Mouse (Mus musculus): ENCODE measurements at regions not wholly inside any gene's neighbourhood (a gene's known extent, or its start where the extent isn't known, plus 50 kb on each side); places are given as distances from the start of the nearest gene placed in this dataset.
"Not testable (repeated sequence)": the region's sequence is repeated elsewhere in the genome, so short reads cannot be mapped to it uniquely, and the experiment has no call there.

DNA sequence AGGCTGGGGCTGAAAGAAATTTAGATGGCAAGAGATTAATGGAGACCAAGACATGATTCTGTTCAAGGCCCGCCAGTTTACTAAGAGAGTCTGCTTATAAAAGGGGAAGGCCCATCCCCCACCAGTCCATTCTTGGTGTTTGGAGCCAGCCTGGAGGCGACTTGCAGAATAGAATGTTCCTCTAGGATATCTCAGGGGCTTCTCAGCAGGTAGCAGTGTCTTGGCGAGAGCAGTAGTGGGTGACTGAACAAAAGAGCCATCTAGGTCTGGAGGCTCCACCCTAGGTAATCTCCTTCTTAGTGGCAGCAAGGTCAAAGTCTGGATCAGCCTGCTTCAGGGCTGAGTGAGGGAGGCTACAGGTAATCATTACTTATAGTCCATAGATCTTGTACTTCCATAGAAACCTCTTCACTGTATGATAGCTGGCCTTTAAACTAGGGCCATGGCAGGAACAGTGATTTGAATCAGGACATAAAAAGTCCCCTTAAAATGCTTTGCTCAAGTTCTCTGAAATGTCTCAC, 166.0 kb upstream of the Gm5538 start:
- not testable (repeated sequence) for H3K9ac ChIP-seq (replicated peaks); H3K9me3 ChIP-seq; H3K27me3 ChIP-seq; H3K27ac ChIP-seq (replicated peaks); H3K36me3 ChIP-seq; ATAC-seq (replicated peaks); H3K4me1 ChIP-seq; H3K4me2 ChIP-seq (replicated peaks); H3K4me3 ChIP-seq
- 33% methylated on average over 3 of the region's 3 CpGs for WGBS

DNA sequence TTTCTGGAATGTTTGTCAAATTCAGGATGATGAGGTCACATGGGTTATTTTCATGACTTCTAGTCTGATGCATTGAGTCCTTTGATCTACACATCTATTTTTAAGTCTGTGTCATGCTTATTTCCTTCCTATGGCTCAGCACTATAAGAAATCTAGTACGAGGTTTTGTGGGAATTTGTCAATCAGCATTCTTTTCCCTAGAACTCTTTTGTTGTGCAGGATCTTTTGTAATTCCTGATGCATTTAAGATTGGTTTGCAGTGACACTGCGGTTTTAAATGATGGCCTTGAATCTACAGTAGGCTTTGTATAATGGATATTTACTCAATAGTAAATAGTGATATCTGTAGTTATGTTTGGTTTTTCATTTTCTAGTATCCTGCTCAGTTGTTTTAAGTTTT, 187.0 kb upstream of the Gm5538 start:
- Histone ChIP-seq H3K36me3 (no peaks in the 10 kb centered on the region), H3K4me3 (no peak overlapping the region), H3K9ac (replicated peaks) (no peak overlapping the region), H3K27ac (replicated peaks) (no peak overlapping the region), H3K4me2 (replicated peaks) (no peak overlapping the region), H3K4me1 (no peaks in the 10 kb centered on the region), H3K27me3 (no peaks in the 10 kb centered on the region), H3K9me3 (no peaks in the 10 kb centered on the region)
- ATAC-seq (replicated peaks), result no peak
- 73% methylated on average over 2 of the region's 2 CpGs for WGBS

DNA sequence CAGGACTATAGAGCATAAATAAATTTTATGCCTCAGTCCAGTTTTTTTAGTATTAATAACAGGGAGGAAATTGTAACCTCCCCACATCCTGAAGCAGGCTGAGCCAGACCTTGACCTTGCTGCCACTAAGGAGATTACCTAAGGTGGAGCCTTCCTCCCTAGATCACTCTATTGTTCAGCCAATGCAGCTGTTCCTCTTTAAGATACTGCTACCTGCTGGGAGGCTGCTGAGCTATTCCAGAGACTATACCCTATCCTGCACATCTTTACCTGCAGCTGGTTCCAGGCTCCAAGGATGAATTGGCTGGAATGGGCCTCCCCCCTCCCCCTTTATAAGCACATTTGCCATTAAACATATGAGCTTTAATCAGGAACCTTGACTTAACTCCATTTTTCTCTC, 189.0 kb upstream of the Gm5538 start:
- not testable (repeated sequence) for H3K4me1 ChIP-seq; H3K27me3 ChIP-seq; H3K4me3 ChIP-seq; H3K27ac ChIP-seq (replicated peaks); ATAC-seq (replicated peaks); H3K4me2 ChIP-seq (replicated peaks); H3K9ac ChIP-seq (replicated peaks); H3K9me3 ChIP-seq; H3K36me3 ChIP-seq

DNA sequence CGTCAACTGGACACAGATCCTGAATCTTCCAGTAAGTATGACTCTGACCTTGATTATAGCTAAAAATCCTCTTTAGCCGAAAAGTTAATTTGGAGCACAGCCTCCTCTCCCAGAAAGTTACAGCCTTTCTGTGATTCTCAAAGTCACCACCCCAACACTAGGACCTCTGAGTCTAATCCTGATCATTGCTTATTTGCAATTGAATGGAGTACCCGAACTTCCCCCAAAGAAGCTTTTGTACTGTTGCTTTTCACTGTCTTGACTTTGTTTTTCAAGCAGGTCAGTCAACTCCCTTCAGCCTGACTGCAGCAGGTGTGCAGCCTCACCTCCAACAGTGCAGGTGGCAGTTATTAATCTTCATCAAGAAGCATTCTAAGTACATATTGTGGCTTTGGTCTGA, 189.7 kb upstream of the Gm5538 start:
- not testable (repeated sequence) for H3K27ac ChIP-seq (replicated peaks); H3K4me1 ChIP-seq; H3K9ac ChIP-seq (replicated peaks); H3K4me2 ChIP-seq (replicated peaks); H3K4me3 ChIP-seq; ATAC-seq (replicated peaks); H3K27me3 ChIP-seq; H3K9me3 ChIP-seq; H3K36me3 ChIP-seq
- whole genome bisulfite sequencing, result 67% methylated on average over 3 of the region's 3 CpGs

DNA sequence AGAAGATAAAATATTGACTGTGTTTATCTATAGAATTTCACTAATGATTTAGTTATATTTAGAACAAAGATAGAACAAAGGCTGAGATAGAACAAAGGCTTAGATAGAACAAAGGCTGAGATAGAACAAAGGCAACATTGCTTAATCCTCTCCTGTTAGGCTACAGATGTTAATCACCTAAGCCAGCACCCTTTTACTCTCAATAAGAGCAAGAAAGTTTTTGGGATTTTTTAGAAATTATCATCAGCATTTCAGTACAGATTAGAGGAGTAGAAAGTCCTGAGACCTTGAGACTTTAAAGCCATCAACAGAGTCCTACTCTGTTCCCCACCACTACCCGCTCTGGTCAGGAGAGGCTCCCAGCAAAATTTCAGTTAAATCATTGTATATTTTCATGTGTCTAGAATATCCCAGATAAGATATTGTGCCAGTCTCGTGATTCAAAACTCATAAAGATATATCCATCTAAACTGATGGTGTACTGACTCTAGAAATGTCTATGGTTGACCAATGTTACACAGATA, 187.2 kb upstream of the Igsf10 start:
- no peak overlapping the region for H3K4me3 ChIP-seq
- 84% methylated on average over 2 of the region's 2 CpGs for WGBS
- H3K9ac ChIP-seq (replicated peaks), result no peak overlapping the region
- H3K9me3 ChIP-seq, result no peaks in the 10 kb centered on the region
- H3K27me3 ChIP-seq, result no peaks in the 10 kb centered on the region
- no peak overlapping the region for H3K4me2 ChIP-seq (replicated peaks)
- no peak overlapping the region for H3K27ac ChIP-seq (replicated peaks)
- no peak for ATAC-seq (replicated peaks)
- H3K36me3 ChIP-seq, result no peaks in the 10 kb centered on the region
- H3K4me1 ChIP-seq, result no peaks in the 10 kb centered on the region

DNA sequence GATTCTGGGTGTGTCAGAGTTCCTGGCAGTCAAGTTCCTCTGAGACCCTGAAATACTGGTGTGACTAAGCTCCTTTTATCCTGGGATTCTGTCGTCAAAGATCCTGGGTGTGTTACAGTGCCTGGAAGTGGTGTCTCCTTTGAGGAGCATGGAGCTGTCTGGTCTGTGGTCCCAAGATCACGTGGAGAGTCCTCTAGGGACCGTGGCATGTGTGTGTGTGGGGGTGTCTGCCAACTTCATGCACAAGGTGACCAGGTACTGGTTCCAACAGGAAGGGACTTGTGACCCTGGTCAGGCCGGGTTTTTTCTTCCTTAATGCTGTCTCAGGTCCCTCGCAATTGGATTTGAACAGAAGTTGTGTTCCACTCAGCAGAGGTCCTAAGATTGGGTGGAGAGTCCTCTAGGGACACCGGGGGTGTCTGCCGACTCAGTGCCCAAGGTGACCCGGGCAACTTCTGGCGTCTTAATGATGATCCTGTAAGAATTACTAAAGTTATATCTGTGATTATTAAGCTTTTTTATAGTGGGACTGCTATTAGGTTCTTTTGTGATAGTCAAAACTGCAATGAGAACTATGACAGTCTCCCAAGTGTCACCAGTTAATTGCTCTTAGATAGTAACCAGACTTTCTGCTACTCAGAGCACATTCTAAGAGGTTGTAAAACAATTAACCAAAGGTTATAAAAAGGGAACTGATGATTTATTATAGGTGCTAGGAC, 186.6 kb upstream of the Igsf10 start:
- Histone ChIP-seq H3K27ac (replicated peaks) (no peak overlapping the region), H3K9me3 (no peaks in the 10 kb centered on the region), H3K27me3 (no peaks in the 10 kb centered on the region), H3K4me2 (replicated peaks) (no peak overlapping the region), H3K4me1 (no peaks in the 10 kb centered on the region), H3K4me3 (no peak overlapping the region), H3K36me3 (no peaks in the 10 kb centered on the region), H3K9ac (replicated peaks) (no peak overlapping the region)
- WGBS, result 94% methylated on average over 9 of the region's 9 CpGs
- ATAC-seq (replicated peaks), result no peak

DNA sequence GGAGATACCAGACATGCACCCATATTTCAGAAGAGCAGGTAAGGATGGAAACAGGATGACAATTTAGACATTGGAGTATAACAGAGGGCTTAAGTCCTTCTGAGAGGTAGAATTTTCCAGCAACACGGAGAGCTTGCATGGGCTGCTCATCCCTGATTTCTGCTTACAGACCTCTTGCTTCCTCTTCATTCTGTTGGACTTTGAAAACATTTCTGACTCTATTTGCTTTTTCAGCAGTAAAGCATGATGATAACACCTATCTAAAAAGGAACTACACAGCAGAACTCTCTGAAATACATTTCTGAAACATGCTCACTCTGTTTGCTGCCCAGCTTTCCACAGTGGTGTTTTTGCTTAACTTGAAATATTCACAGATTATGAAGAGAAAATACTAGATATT, 176.6 kb upstream of the Igsf10 start:
- Histone ChIP-seq H3K36me3 (no peaks in the 10 kb centered on the region), H3K27ac (replicated peaks) (no peak overlapping the region), H3K9ac (replicated peaks) (no peak overlapping the region), H3K4me1 (no peaks in the 10 kb centered on the region), H3K4me3 (no peak overlapping the region), H3K4me2 (replicated peaks) (no peak overlapping the region), H3K27me3 (no peaks in the 10 kb centered on the region), H3K9me3 (no peaks in the 10 kb centered on the region)
- 96% methylated on average over 1 of the region's 1 CpGs for WGBS
- ATAC-seq (replicated peaks), result no peak

DNA sequence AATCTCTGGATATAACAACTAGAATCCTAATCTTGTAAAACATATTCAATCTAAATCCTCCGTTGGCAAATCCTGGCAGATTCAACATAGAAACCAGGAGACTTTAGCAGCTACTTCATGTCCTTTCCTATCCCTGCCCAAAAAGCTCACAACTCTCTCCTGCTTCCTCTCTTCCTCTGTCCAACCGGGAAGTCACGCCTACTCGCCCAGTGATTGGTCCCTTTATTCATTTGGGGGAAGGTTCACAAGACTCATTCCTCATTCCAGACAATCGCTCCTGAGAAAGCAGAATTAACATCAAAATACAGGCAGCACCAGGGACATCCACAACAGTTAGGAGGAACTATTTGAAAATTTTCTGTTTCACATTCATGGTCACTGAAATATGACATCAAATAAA, 133.9 kb upstream of the Igsf10 start:
- H3K4me1 ChIP-seq, result no peaks in the 10 kb centered on the region
- WGBS, result 20% methylated on average over 5 of the region's 5 CpGs
- H3K9ac ChIP-seq (replicated peaks), result no peak overlapping the region
- 0 out of 2 replicates have a peak, but pooled peaks have one; percentile 32 for ATAC-seq (replicated peaks)
- H3K9me3 ChIP-seq, result no peaks in the 10 kb centered on the region
- H3K27ac ChIP-seq (replicated peaks), result no peak overlapping the region
- no peaks in the 10 kb centered on the region for H3K36me3 ChIP-seq
- no peak overlapping the region for H3K4me2 ChIP-seq (replicated peaks)
- no peak overlapping the region for H3K4me3 ChIP-seq
- no peaks in the 10 kb centered on the region for H3K27me3 ChIP-seq

DNA sequence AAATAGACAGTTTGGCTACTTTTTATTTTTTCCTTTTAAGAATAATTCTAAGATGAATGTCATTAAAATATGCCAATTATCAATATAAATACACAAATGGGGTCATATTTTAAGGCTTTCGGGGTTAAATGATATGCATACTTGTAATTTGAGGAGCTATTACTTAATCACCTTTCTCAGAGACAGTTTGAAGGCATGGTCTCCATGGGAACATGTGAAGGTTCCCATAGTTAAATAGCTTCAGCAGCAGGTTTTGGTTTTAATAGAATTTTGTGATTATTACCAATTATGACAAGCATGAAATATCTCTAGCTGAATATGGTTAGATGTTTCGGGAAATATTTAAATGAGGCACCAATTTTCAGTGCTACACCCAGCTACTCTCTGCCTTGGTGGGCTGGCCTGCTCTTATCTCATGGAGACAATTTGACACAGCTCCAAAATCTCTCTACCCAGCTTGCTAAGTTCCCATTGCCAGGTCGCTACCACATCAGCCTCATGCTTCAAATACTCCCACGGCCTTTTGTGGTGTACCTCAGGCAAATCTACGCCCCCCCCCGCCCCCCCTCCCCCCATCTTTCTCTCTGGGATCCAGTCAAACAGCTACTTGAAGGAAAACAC, 133.4 kb upstream of the Igsf10 start:
- 44% methylated on average over 6 of the region's 6 CpGs for WGBS
- no peak overlapping the region for H3K9ac ChIP-seq (replicated peaks)
- H3K36me3 ChIP-seq, result no peaks in the 10 kb centered on the region
- ATAC-seq (replicated peaks), result no peak
- H3K4me1 ChIP-seq, result no peaks in the 10 kb centered on the region
- no peak overlapping the region for H3K27ac ChIP-seq (replicated peaks)
- no peaks in the 10 kb centered on the region for H3K9me3 ChIP-seq
- no peak overlapping the region for H3K4me3 ChIP-seq
- no peak overlapping the region for H3K4me2 ChIP-seq (replicated peaks)
- H3K27me3 ChIP-seq, result no peaks in the 10 kb centered on the region

DNA sequence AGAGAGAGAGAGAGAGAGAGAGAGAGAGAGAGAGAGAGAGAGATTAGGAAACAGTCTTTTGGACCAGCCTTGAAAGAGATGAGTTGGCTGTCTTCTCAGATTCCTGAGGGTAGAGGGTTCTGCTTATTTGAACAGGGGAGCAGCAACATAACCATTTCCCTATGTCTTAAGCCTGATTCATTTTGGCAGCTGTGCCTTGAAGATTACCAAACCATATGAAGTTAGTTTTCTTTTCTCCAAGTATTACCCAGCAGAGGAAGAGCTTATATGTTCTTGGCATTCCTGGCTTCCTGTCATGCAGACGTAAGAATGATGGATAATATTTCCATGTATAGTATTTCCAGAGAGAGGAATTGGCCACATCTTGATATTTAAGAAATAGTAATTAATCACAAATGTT, 124.8 kb upstream of the Igsf10 start:
- H3K36me3 ChIP-seq, result no peaks in the 10 kb centered on the region
- H3K27ac ChIP-seq (replicated peaks), result no peak overlapping the region
- no peaks in the 10 kb centered on the region for H3K9me3 ChIP-seq
- H3K4me1 ChIP-seq, result no peaks in the 10 kb centered on the region
- H3K27me3 ChIP-seq, result no peaks in the 10 kb centered on the region
- no peak overlapping the region for H3K4me2 ChIP-seq (replicated peaks)
- no peak overlapping the region for H3K4me3 ChIP-seq
- WGBS, result 87% methylated on average over 1 of the region's 1 CpGs
- ATAC-seq (replicated peaks), result no peak
- no peak overlapping the region for H3K9ac ChIP-seq (replicated peaks)

DNA sequence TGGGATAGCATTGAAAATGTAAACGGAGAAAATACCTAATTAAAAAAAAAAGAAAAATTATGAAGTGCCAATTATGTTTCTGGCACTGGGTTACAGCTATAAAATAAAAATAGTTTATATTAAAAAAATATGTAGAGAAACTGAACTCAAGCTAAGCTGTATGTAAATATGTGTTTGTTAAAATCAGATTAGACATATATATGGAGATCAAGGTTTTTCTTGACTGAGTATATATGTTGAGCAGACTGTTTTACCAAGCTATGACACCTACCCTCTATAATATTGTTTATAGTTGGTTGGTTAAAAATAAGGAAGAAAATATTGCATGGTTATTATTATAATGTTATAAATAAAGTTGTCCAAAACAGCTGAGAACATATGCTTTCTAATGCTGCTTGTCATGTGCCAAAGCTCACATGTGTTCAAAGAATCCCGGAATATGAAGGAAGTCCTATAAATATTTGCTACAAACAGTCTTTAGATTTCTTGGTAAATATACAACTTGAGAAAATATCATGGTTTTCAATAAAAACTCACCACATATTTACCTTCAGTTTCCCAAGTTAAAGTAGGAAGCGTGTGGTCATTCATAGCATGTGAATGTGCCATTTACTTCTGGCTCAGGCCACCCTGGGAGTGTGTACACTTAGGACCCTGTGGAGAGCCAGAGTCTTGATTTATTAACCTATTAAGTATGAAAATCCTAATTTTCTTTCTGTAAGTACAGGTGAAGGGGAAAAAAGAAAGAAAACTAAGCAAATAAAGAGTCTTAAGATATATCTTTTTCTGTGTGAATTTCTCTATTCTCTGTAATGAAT, 118.4 kb upstream of the Igsf10 start:
- H3K4me1 ChIP-seq, result no peaks in the 10 kb centered on the region

DNA sequence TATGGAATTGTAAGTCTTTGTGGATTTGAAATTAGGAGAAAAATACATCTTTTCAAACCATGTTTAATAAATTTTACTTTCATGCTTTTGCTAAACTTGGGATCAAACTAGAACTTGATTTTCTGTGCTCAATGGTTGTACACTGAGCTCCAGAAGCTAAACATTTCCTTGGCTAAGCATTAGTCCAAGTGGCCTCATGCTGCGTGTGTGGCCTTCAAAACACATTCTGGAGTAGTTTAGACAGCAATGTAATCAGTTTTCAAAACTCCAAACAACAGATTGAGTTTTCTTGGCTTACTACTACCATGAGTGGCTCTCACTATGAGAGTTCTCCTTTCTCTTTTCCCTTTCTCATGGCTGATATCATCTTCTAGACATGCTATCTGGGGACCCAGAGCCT, 112.7 kb upstream of the Igsf10 start:
- H3K9me3 ChIP-seq, result no peaks in the 10 kb centered on the region

More for the DNA sequence above, 118.4 kb upstream of the Igsf10 start:
- Histone ChIP-seq H3K27me3 (no peaks in the 10 kb centered on the region), H3K4me2 (replicated peaks) (no peak overlapping the region), H3K9ac (replicated peaks) (no peak overlapping the region), H3K9me3 (no peaks in the 10 kb centered on the region), H3K4me3 (no peak overlapping the region), H3K27ac (replicated peaks) (no peak overlapping the region), H3K36me3 (no peaks in the 10 kb centered on the region)
- no peak for ATAC-seq (replicated peaks)
- 84% methylated on average over 3 of the region's 3 CpGs for WGBS

More for the DNA sequence above, 112.7 kb upstream of the Igsf10 start:
- Histone ChIP-seq H3K9ac (replicated peaks) (no peak overlapping the region), H3K27me3 (no peaks in the 10 kb centered on the region), H3K4me2 (replicated peaks) (no peak overlapping the region), H3K27ac (replicated peaks) (no peak overlapping the region), H3K36me3 (no peaks in the 10 kb centered on the region), H3K4me1 (no peaks in the 10 kb centered on the region), H3K4me3 (no peak overlapping the region)
- no peak for ATAC-seq (replicated peaks)
- WGBS, result 86% methylated on average over 1 of the region's 1 CpGs

Data from forebrain, embryonic 15.5 days (tissue).